Mouse (Mus musculus): ENCODE measurements around the gene Ubn1. TPM values are rescaled to one million over a fixed set of nuclear protein-coding genes. Genes with fewer than 3 reads are reported as not detected.

Ubn1 gene
- polyA plus RNA-seq (2017; shearing (Covaris generic)), result 10 to 100 TPM; 40.5 to 42.3 TPM

GRCm38 (mm10) chr16:5049774-5050234, at the start of gene Ubn1, which contains the start of gene Glyr1:
Gene Ubn1 (plus strand): TSS chr16:5050057.
Gene Glyr1 (minus strand): TSS chr16:5049863.

GRCm38 (mm10) chr16:5007067-5007466, 42.8 kb upstream of the Ubn1 start, which contains the start of gene Smim22:
Gene Smim22 (plus strand): TSS chr16:5007288.

GRCm38 (mm10) chr16:5013054-5013838, 36.6 kb upstream of the Ubn1 start, which contains the start of gene Rogdi:
Gene Rogdi (minus strand): TSS chr16:5013553.

GRCm38 (mm10) chr16:5132401-5132801, 82.5 kb downstream of the Ubn1 start, which contains the start of gene Ppl:
Gene Ppl (minus strand): TSS chr16:5132421.

Other genes with a start within 250 kb of the Ubn1 start
- gene 4930562C15Rik, start 214.6 kb upstream of the Ubn1 start, polyA plus RNA-seq (2017; shearing (Covaris generic)), result 1 to 10 TPM in 1 of 2 experiments, under 1 TPM in 1; 0.13 to 1.7 TPM
- gene Ubald1, start 169.7 kb upstream of the Ubn1 start, polyA plus RNA-seq (2017; shearing (Covaris generic)), result 10 to 100 TPM; 47.1 to 53.4 TPM
- gene Mgrn1, start 163.8 kb upstream of the Ubn1 start, polyA plus RNA-seq (2017; shearing (Covaris generic)), result 10 to 100 TPM; 46.6 to 48.3 TPM
- 100 to 1,000 TPM; 135 to 144 TPM for gene Nudt16l1, start 111.3 kb upstream of the Ubn1 start, polyA plus RNA-seq (2017; shearing (Covaris generic))
- gene Anks3, start 85.9 kb upstream of the Ubn1 start, polyA plus RNA-seq (2017; shearing (Covaris generic)), result 10 to 100 TPM; 58.9 to 64.7 TPM
- gene Sept12, start 52.2 kb upstream of the Ubn1 start, polyA plus RNA-seq (2017; shearing (Covaris generic)), result under 1 TPM in 1 of 2 experiments, not detected in 1; 0.28 TPM
- not detected for gene Smim22, start 42.8 kb upstream of the Ubn1 start, polyA plus RNA-seq (2017; shearing (Covaris generic))
- 10 to 100 TPM; 16.7 to 16.9 TPM for gene Rogdi, start 36.5 kb upstream of the Ubn1 start, polyA plus RNA-seq (2017; shearing (Covaris generic))
- gene Glyr1, start 194 bp upstream of the Ubn1 start, polyA plus RNA-seq (2017; shearing (Covaris generic)), result 100 to 1,000 TPM; 118 to 129 TPM
- gene Ppl, start 82.4 kb downstream of the Ubn1 start, polyA plus RNA-seq (2017; shearing (Covaris generic)), result under 1 TPM; 0.06 to 0.39 TPM
- gene Sec14l5, start 97.1 kb downstream of the Ubn1 start, polyA plus RNA-seq (2017; shearing (Covaris generic)), result not detected
- gene Nagpa, start 154.0 kb downstream of the Ubn1 start, polyA plus RNA-seq (2017; shearing (Covaris generic)), result 10 to 100 TPM; 31.1 to 42.0 TPM
- gene AU021092, start 172.2 kb downstream of the Ubn1 start, polyA plus RNA-seq (2017; shearing (Covaris generic)), result not detected
- 10 to 100 TPM; 35.8 to 39.6 TPM for gene Alg1, start 183.6 kb downstream of the Ubn1 start, polyA plus RNA-seq (2017; shearing (Covaris generic))
- 10 to 100 TPM; 33.0 to 39.1 TPM for gene Eef2kmt, start 205.9 kb downstream of the Ubn1 start, polyA plus RNA-seq (2017; shearing (Covaris generic))

All from activated CD4-positive, CD25-positive, alpha-beta regulatory T cell (primary cell).